Mouse (Mus musculus) ES-Bruce4 (cell line): ENCODE results near the gene Heph. TPM values are rescaled to one million over a fixed set of nuclear protein-coding genes. Genes with fewer than 3 reads are reported as not detected.

Experiments
- H3K27ac ChIP-seq: 2 replicates; pipeline ENCODE4 v1.5.1; 2012; ENCODE audit warnings: low read length, inconsistent platforms; ENCODE audit not compliant: insufficient read depth
- H3K27me3 ChIP-seq: 2 replicates; pipeline ENCODE4 v1.6.1; 2012; ENCODE audit warnings: mild to moderate bottlenecking, low read length, inconsistent platforms; ENCODE audit not compliant: control insufficient read depth, poor library complexity, insufficient read depth, severe bottlenecking
- H3K36me3 ChIP-seq: 2 replicates; pipeline ENCODE4 v1.6.1; 2012; ENCODE audit warnings: inconsistent platforms, mild to moderate bottlenecking, low read length, moderate library complexity; ENCODE audit not compliant: control insufficient read depth, poor library complexity, insufficient read depth, severe bottlenecking
- H3K4me1 ChIP-seq: one replicate; pipeline ENCODE4 v1.8.1; 2011; ENCODE audit warnings: low read length; ENCODE audit not compliant: control insufficient read depth, insufficient read depth
- H3K4me3 ChIP-seq: 2 replicates; pipeline ENCODE4 v1.5.1; 2011; ENCODE audit warnings: low read depth, mild to moderate bottlenecking, low read length
- H3K9ac ChIP-seq: 2 replicates; pipeline ENCODE4 v1.6.1; 2012; ENCODE audit warnings: low read depth, mild to moderate bottlenecking, inconsistent platforms; ENCODE audit not compliant: poor library complexity, severe bottlenecking
- H3K9me3 ChIP-seq: replicated peaks from 2 replicates; pipeline ENCODE4 v1.6.1; 2012; ENCODE audit warnings: mild to moderate bottlenecking, low read length, inconsistent platforms; ENCODE audit not compliant: control insufficient read depth, poor library complexity, insufficient read depth, severe bottlenecking
- CTCF ChIP-seq: IDR thresholded peaks from one replicate; pipeline ENCODE4 v1.8.1; 2011; ENCODE audit warnings: low read depth, low read length
- EP300 ChIP-seq: IDR thresholded peaks from 2 replicates; pipeline ENCODE4 v1.6.1; 2011; ENCODE audit warnings: low read depth, low read length; ENCODE audit not compliant: insufficient read depth
- POLR2A ChIP-seq: IDR thresholded peaks from one replicate; pipeline ENCODE4 v1.8.1; 2011; ENCODE audit warnings: low read length; ENCODE audit not compliant: insufficient read depth
- polyA plus RNA-seq: library from polyadenylated mRNA; stranded (reverse); fragments of >200 nt; gene quantifications from 2 replicates; pipeline ENCODE4 v1.2.4, GENCODE M21; 2011; ENCODE audit warnings: low read depth; ENCODE audit not compliant: missing spikeins, insufficient read depth, insufficient read length

Heph gene
- polyA plus RNA-seq, 1 experiment: 2.1 TPM

- Histone ChIP-seq H3K9me3 (no peaks in the 10 kb centered on the region), H3K27ac (no peak overlapping the region), H3K36me3 (no peaks in the 10 kb centered on the region), H3K4me3 (no peak overlapping the region), H3K4me1 (no peaks in the 10 kb centered on the region), H3K9ac (no peak overlapping the region), H3K27me3 (no peaks in the 10 kb centered on the region)
- TF ChIP-seq EP300 (no peak), POLR2A (no peak), CTCF (no peak)
Observed at GRCm38 (mm10) chrX:96501580-96501979, 46.4 kb downstream of the Heph start.

Other genes starting within 250 kb of the Heph start
- not detected in 2 replicates for gene Vsig4, start 161.9 kb upstream of the Heph start, polyA plus RNA-seq
- gene Hsf3, start 935 bp downstream of the Heph start, polyA plus RNA-seq: not detected in 2 replicates